Mouse (Mus musculus) heart, embryonic 12.5 days (tissue): ENCODE results near the gene Agbl5. TPM values are rescaled to one million over a fixed set of nuclear protein-coding genes. Genes with fewer than 3 reads are reported as not detected.

Source experiments
- ATAC-seq: fragments of 200-750 bp; cut with Nextera tagmentation; 2 replicates; pipeline ENCODE4 v1.8.0; 2017; ENCODE audit warnings: moderate TSS enrichment, moderate library complexity; ENCODE audit not compliant: insufficient number of reproducible peaks, low FRiP score
- H3K27ac ChIP-seq: fragments of 300-500 bp; sonication (generic); 2 replicates; pipeline ENCODE4 v1.5.1; 2016; ENCODE audit warnings: mild to moderate bottlenecking, moderate library complexity; ENCODE audit not compliant: poor library complexity, severe bottlenecking
- H3K27me3 ChIP-seq: fragments of 300-500 bp; sonication (generic); replicated peaks from 2 replicates; pipeline ENCODE4 v1.6.1; 2016; ENCODE audit warnings: mild to moderate bottlenecking, moderate library complexity
- H3K36me3 ChIP-seq: fragments of 300-500 bp; sonication (generic); 2 replicates; pipeline ENCODE4 v1.6.1; 2016; ENCODE audit warnings: mild to moderate bottlenecking, moderate library complexity
- H3K4me1 ChIP-seq: fragments of 300-500 bp; sonication (generic); replicated peaks from 2 replicates; pipeline ENCODE4 v1.6.1; 2016; ENCODE audit warnings: mild to moderate bottlenecking
- H3K4me2 ChIP-seq: fragments of 300-500 bp; sonication (generic); 2 replicates; pipeline ENCODE4 v1.6.1; 2016; ENCODE audit warnings: mild to moderate bottlenecking, moderate library complexity
- H3K4me3 ChIP-seq: fragments of 300-500 bp; sonication (generic); 2 replicates; pipeline ENCODE4 v1.5.1; 2016; ENCODE audit warnings: mild to moderate bottlenecking
- H3K9ac ChIP-seq: fragments of 300-500 bp; sonication (generic); 2 replicates; pipeline ENCODE4 v1.6.1; 2016; ENCODE audit warnings: mild to moderate bottlenecking, moderate library complexity
- H3K9me3 ChIP-seq: fragments of 300-500 bp; sonication (generic); replicated peaks from 2 replicates; pipeline ENCODE4 v1.6.1; 2016; ENCODE audit warnings: mild to moderate bottlenecking, moderate library complexity
- WGBS: fragments of 180-500 bp; shearing (Covaris S2); methylation state at CpG from one replicate; pipeline ENCODE4 v1.1.7; 2016; 5-methylcytosine and 5-hydroxymethylcytosine counted together
- polyA plus RNA-seq: library from polyadenylated mRNA; unstranded; fragments of >200 nt; fragmentation: Nextera tagmentation; extraction: Ambion mirVana; gene quantifications from 2 replicates; pipeline ENCODE4 v1.2.1, GENCODE M21; 2016

The Agbl5 gene
- polyA plus RNA-seq, 1 experiment from 2014 or later, result 14.4 TPM

DNA sequence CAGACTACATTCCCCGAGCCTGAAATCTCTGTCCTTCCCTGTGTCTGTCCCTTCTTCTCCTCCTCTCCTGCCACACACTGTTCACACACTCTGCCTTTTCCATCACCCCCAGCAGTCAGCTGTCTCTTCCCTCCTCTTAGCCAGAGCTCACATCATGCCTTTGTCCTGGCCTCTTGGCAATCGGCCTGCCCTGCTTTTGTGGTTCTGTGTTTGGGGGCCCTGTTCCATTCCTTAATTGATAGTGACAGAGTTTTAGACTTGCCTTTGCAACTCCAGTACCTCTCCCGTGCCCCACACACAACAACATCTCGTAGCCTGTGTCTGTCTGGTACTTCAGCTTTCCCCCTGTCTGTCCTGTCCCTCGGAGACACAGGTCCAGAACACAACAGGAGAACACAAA is 23.7 kb downstream of the Agbl5 start:
- 50% methylated on average over 5 of the region's 5 CpGs for WGBS
- H3K9me3 ChIP-seq, result no peaks in the 10 kb centered on the region
- no peak overlapping the region for H3K9ac ChIP-seq
- H3K4me2 ChIP-seq, result no peak overlapping the region
- peaks cover 6% of the 10 kb centered on the region for H3K36me3 ChIP-seq
- no peaks in the 10 kb centered on the region for H3K27me3 ChIP-seq
- peaks cover 83% of the 10 kb centered on the region for H3K4me1 ChIP-seq
- no peak for ATAC-seq
- no peak overlapping the region for H3K4me3 ChIP-seq
- H3K27ac ChIP-seq, result peak overlapping the region; percentile 94

DNA sequence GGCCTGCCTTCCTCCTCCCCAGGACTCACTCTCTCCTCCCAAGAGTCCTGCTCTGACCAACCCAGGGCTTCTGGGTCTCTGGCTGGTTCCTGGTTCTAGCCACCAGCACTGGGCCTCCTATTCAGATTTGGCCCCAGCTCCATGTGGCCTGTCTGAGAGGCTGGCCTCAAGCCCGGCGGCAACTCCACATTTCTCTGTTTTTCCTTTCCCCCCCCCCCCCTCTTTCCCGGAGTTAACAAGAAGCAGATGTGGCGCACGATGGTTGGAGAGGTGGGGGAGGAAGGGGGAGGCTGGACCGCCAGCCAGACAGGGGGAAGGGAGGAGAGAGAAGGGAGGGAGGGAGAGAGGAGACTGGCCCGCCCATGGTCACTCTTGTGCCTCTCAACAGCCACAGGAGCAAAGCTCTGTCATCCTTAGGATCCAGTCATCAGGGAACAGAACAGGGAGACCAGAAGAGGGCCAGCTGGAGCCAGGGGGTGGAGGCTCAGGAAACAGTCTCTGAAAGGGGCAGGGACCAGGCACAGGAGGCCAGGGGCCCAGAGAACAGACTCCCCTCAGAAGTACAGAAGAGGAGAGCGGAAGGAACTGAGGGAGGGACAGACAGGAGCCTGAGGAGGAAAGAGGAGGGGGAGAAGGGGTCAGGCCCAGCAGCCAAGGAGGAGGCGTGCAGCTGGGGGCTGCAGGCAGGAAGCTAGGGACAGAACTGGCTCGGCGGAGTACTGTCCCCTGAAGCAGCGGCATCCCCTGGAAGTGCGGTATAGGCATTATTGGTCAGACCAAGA is 24.8 kb downstream of the Agbl5 start, which contains the start of gene Emilin1:
TSS of gene Emilin1 (plus strand) at position 343 of the 782 bp plus-strand sequence.
- H3K27ac ChIP-seq, result peak within 1 kb of the TSS; percentile 94
- peak within 1 kb of the TSS; percentile 51 for H3K4me3 ChIP-seq
- peaks cover 17% of the 10 kb centered on the region for H3K36me3 ChIP-seq
- 19% methylated on average over 13 of the region's 13 CpGs for WGBS
- H3K4me2 ChIP-seq, result peak within 1 kb of the TSS; percentile 74
- H3K9ac ChIP-seq, result peak within 1 kb of the TSS; percentile 75
- no peaks in the 10 kb centered on the region for H3K9me3 ChIP-seq
- H3K4me1 ChIP-seq, result peaks cover 89% of the 10 kb centered on the region
- no peaks in the 10 kb centered on the region for H3K27me3 ChIP-seq
- ATAC-seq, result peak; percentile 80

GRCm38 (mm10) chr5:30914101-30914635 is 25.7 kb downstream of the Agbl5 start:
- peak overlapping the region; percentile 94 for H3K27ac ChIP-seq
- peak overlapping the region; percentile 75 for H3K9ac ChIP-seq
- WGBS, result 65% methylated on average over 7 of the region's 7 CpGs
- peak overlapping the region; percentile 51 for H3K4me3 ChIP-seq
- H3K27me3 ChIP-seq, result no peaks in the 10 kb centered on the region
- no peaks in the 10 kb centered on the region for H3K9me3 ChIP-seq
- peak overlapping the region; percentile 74 for H3K4me2 ChIP-seq
- ATAC-seq, result no peak
- H3K36me3 ChIP-seq, result peaks cover 26% of the 10 kb centered on the region
- H3K4me1 ChIP-seq, result peaks cover 85% of the 10 kb centered on the region

DNA sequence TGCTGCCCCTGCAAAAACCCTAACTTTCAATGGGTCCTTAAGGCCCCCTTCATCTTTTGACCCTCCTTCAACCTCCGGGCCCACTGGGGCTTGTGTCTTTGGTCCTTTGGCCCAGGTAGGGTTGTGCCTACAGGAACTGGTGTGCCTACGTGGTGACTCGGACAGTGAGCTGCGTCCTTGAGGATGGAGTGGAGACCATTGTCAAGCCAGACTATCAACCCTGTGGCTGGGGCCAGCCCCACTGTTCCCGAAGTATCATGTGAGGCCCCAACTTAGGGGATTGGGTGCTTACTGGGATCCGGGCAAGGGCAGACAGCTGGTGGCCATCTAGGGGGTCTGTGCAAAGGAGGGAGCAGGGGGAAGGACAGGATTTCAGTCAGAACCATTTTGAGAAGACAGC is 26.4 kb downstream of the Agbl5 start:
- H3K4me1 ChIP-seq, result peaks cover 81% of the 10 kb centered on the region
- H3K9ac ChIP-seq, result peak overlapping the region; percentile 75
- H3K36me3 ChIP-seq, result peaks cover 33% of the 10 kb centered on the region
- H3K9me3 ChIP-seq, result no peaks in the 10 kb centered on the region
- H3K4me3 ChIP-seq, result peak overlapping the region; percentile 51
- H3K27me3 ChIP-seq, result no peaks in the 10 kb centered on the region
- WGBS, result 57% methylated on average over 6 of the region's 6 CpGs
- peak overlapping the region; percentile 74 for H3K4me2 ChIP-seq
- peak overlapping the region; percentile 94 for H3K27ac ChIP-seq
- no peak for ATAC-seq

GRCm38 (mm10) chr5:30915456-30915855 is 27.0 kb downstream of the Agbl5 start:
- ATAC-seq, result no peak
- Histone ChIP-seq H3K4me3 (peak overlapping the region; percentile 51), H3K27ac (peak overlapping the region; percentile 94), H3K4me1 (peaks cover 85% of the 10 kb centered on the region), H3K9ac (peak overlapping the region; percentile 75), H3K27me3 (no peaks in the 10 kb centered on the region), H3K4me2 (peak overlapping the region; percentile 74), H3K9me3 (no peaks in the 10 kb centered on the region), H3K36me3 (peaks cover 39% of the 10 kb centered on the region)
- 54% methylated on average over 9 of the region's 9 CpGs for WGBS

DNA sequence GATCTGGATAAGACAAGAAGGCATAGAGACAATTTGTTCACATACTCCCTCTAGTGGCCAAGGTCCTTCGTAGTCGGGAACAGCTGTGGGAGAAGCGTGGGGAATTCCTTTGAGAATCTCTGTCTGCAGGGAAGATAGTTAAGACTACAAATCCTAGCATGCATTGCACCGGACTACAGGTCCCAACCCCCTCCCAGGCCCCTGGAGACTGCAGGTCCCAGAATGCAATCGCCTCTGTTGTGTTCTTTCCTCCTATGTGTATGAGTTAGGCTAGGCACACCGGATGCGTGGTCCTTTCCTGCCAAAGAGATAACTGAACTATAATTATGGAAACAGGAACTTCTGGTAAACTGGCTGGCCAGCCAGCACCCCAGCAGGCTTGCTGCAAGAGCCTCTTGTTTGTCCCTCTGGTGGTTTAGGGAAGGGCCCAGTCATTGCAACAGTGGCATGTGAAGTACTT is 27.5 kb downstream of the Agbl5 start:
- peaks cover 85% of the 10 kb centered on the region for H3K4me1 ChIP-seq
- H3K27ac ChIP-seq, result peak overlapping the region; percentile 94
- peak overlapping the region; percentile 74 for H3K4me2 ChIP-seq
- peak overlapping the region; percentile 75; the same call in 1 of the 2 replicates for H3K9ac ChIP-seq
- H3K27me3 ChIP-seq, result no peaks in the 10 kb centered on the region
- no peaks in the 10 kb centered on the region for H3K9me3 ChIP-seq
- ATAC-seq, result peak; percentile 49
- peak overlapping the region; percentile 51 for H3K4me3 ChIP-seq
- H3K36me3 ChIP-seq, result peaks cover 44% of the 10 kb centered on the region
- 1% methylated on average over 7 of the region's 7 CpGs for WGBS

DNA sequence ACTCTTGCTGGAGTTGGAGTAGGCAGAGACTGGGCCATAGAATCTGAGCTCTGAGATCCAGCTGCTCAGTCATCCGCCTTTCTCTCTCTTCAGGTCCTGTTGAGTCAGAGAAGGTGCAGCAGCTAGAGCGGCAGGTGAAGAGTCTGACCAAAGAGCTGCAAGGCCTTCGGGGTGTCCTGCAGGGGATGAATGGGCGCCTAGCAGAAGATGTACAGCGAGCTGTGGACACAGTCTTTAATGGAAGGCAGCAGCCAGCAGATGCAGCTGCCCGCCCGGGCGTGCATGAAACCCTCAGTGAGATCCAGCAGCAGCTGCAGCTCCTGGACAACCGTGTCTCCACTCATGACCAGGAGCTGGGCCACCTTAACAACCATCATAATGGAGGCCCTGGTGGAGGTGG is 28.3 kb downstream of the Agbl5 start:
- H3K9ac ChIP-seq, result 0 out of 2 replicates have a peak overlapping the region, but pooled peaks have one; percentile 21
- peaks cover 83% of the 10 kb centered on the region for H3K4me1 ChIP-seq
- peaks cover 44% of the 10 kb centered on the region for H3K36me3 ChIP-seq
- H3K4me3 ChIP-seq, result no peak overlapping the region
- H3K4me2 ChIP-seq, result peak overlapping the region; percentile 74; the same call in 1 of the 2 replicates
- H3K27me3 ChIP-seq, result no peaks in the 10 kb centered on the region
- H3K9me3 ChIP-seq, result no peaks in the 10 kb centered on the region
- WGBS, result 91% methylated on average over 9 of the region's 9 CpGs
- ATAC-seq, result no peak
- peak overlapping the region; percentile 52; the same call in 1 of the 2 replicates for H3K27ac ChIP-seq

GRCm38 (mm10) chr5:30917348-30917747 is 28.9 kb downstream of the Agbl5 start:
- H3K4me3 ChIP-seq, result no peak overlapping the region
- H3K9ac ChIP-seq, result 0 out of 2 replicates have a peak overlapping the region, but pooled peaks have one; percentile 21
- H3K36me3 ChIP-seq, result peaks cover 44% of the 10 kb centered on the region
- H3K4me2 ChIP-seq, result no peak overlapping the region
- H3K27me3 ChIP-seq, result no peaks in the 10 kb centered on the region
- ATAC-seq, result no peak
- 83% methylated on average over 11 of the region's 11 CpGs for WGBS
- no peaks in the 10 kb centered on the region for H3K9me3 ChIP-seq
- H3K27ac ChIP-seq, result no peak overlapping the region
- peaks cover 84% of the 10 kb centered on the region for H3K4me1 ChIP-seq

- H3K9ac ChIP-seq, result no peak overlapping the region
- peaks cover 84% of the 10 kb centered on the region for H3K4me1 ChIP-seq
- no peak for ATAC-seq
- no peaks in the 10 kb centered on the region for H3K27me3 ChIP-seq
- no peak overlapping the region for H3K4me2 ChIP-seq
- no peak overlapping the region for H3K4me3 ChIP-seq
- WGBS, result 86% methylated on average over 31 of the region's 31 CpGs
- peaks cover 44% of the 10 kb centered on the region for H3K36me3 ChIP-seq
- no peak overlapping the region for H3K27ac ChIP-seq
- no peaks in the 10 kb centered on the region for H3K9me3 ChIP-seq
Observed at GRCm38 (mm10) chr5:30917891-30918670, 29.6 kb downstream of the Agbl5 start.

- peaks cover 44% of the 10 kb centered on the region for H3K36me3 ChIP-seq
- no peak overlapping the region for H3K9ac ChIP-seq
- H3K9me3 ChIP-seq, result no peaks in the 10 kb centered on the region
- WGBS, result 74% methylated on average over 8 of the region's 8 CpGs
- H3K4me1 ChIP-seq, result peaks cover 80% of the 10 kb centered on the region
- H3K4me2 ChIP-seq, result no peak overlapping the region
- no peak for ATAC-seq
- H3K4me3 ChIP-seq, result no peak overlapping the region
- H3K27ac ChIP-seq, result no peak overlapping the region
- H3K27me3 ChIP-seq, result no peaks in the 10 kb centered on the region
Observed at GRCm38 (mm10) chr5:30918691-30919090, 30.2 kb downstream of the Agbl5 start.
